Mouse (Mus musculus) brain, adult 10 weeks (tissue): ENCODE measurements around the gene Hmg20a. TPM values are rescaled to one million over a fixed set of nuclear protein-coding genes. Genes with fewer than 3 reads are reported as not detected.

Source experiments
- polyA plus RNA-seq: library from polyadenylated mRNA; stranded (reverse); fragments of 350-450 nt; fragmentation: Illumina TruSeq; extraction: RNeasy Lipid Tissue Mini Kit (QIAGEN cat#74804); gene quantifications from one replicate; pipeline ENCODE4 v1.2.3, GENCODE M21; 2015; ENCODE audit warnings: low read depth, low replicate concordance

Gene Hmg20a
- polyA plus RNA-seq: 59.5 TPM

GRCm38 (mm10) chr9:56417948-56418737, at the start of gene Hmg20a, which contains the start of gene Peak1:
Hmg20a (plus strand) TSS chr9:56418609.
Peak1 (minus strand) TSS chr9:56418067.

Other genes starting within 250 kb of the Hmg20a start
- gene Peak1, start 542 bp upstream of the Hmg20a start, polyA plus RNA-seq: 15.1 TPM